Mouse (Mus musculus): ENCODE data around the gene Msantd1.

GRCm38 (mm10) chr5:34918785-34919184 is 11.0 kb downstream of the Msantd1 start:
- TF ChIP-seq CTCF (IDR thresholded peaks at IDR 0.05; ENCODE audit: borderline replicate concordance, insufficient read depth, low read length) (no peak), POLR2A (IDR thresholded peaks at IDR 0.05; ENCODE audit: low read depth, low read length) (no peak)
